Mouse (Mus musculus): ENCODE results near the gene Lama1.

DNA sequence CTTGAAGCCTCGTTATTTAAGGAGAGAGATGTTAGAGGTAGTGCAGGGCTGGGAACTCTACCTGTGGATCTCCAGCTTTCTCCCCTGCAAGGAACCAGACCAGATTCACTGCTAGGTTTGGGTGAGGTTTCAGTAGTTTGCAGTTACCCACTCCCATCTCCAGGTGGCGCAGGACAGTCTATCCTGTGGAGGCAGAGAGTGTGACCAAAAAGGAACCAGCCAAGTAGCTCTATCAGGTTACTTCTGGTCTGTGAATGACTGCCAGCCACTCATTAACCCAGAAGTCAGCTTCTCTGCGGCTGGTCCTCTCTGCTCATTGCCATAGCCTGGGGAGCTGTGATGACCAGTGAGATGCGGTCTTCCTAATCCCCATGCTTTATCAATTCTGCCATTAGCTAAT lies 82.8 kb downstream of the Lama1 start:
- peak; percentile 61 for TF ChIP-seq CTCF (conservative IDR thresholded peaks at IDR 0.05; ENCODE audit: low read length)
- TF ChIP-seq POU5F1 (IDR thresholded peaks at IDR 0.05; ENCODE audit: borderline replicate concordance, low read length): no peak
- no peak for TF ChIP-seq NANOG (IDR thresholded peaks at IDR 0.05; ENCODE audit: borderline replicate concordance, low read length)
